Mouse (Mus musculus) heart, embryonic 13.5 days (tissue): ENCODE measurements around the gene Cd37. TPM values are rescaled to one million over a fixed set of nuclear protein-coding genes. Genes with fewer than 3 reads are reported as not detected.

Source experiments
- ATAC-seq: fragments of 200-750 bp; cut with Nextera tagmentation; 2 replicates; pipeline ENCODE4 v1.8.0; 2017; ENCODE audit warnings: moderate TSS enrichment; ENCODE audit not compliant: insufficient number of reproducible peaks, low FRiP score, low TSS enrichment; ENCODE audit errors: extremely low read depth
- H3K27ac ChIP-seq: fragments of 300-500 bp; sonication (generic); replicated peaks from 2 replicates; pipeline ENCODE4 v1.5.1; 2015; ENCODE audit warnings: moderate library complexity, mild to moderate bottlenecking, inconsistent platforms
- H3K27me3 ChIP-seq: fragments of 300-500 bp; sonication (generic); replicated peaks from 2 replicates; pipeline ENCODE4 v1.6.1; 2015; ENCODE audit warnings: mild to moderate bottlenecking, inconsistent platforms
- H3K36me3 ChIP-seq: fragments of 300-500 bp; sonication (generic); 2 replicates; pipeline ENCODE4 v1.6.1; 2015; ENCODE audit warnings: mild to moderate bottlenecking, inconsistent platforms
- H3K4me1 ChIP-seq: fragments of 300-500 bp; sonication (generic); 2 replicates; pipeline ENCODE4 v1.6.1; 2015; ENCODE audit warnings: inconsistent platforms
- H3K4me2 ChIP-seq: fragments of 300-500 bp; sonication (generic); 2 replicates; pipeline ENCODE4 v1.6.1; 2015; ENCODE audit warnings: inconsistent platforms, mild to moderate bottlenecking, moderate library complexity
- H3K4me3 ChIP-seq: fragments of 300-500 bp; sonication (generic); 2 replicates; pipeline ENCODE4 v1.5.1; 2015; ENCODE audit warnings: moderate library complexity, mild to moderate bottlenecking, inconsistent platforms
- H3K9ac ChIP-seq: fragments of 300-500 bp; sonication (generic); 2 replicates; pipeline ENCODE4 v1.6.1; 2015; ENCODE audit warnings: inconsistent platforms, mild to moderate bottlenecking, moderate library complexity
- H3K9me3 ChIP-seq: fragments of 300-500 bp; sonication (generic); 2 replicates; pipeline ENCODE4 v1.6.1; 2016; ENCODE audit warnings: inconsistent platforms
- WGBS: fragments of 180-500 bp; shearing (Covaris S2); methylation state at CpG from one replicate; pipeline ENCODE4 v1.1.7; 2015; ENCODE audit warnings: mixed read lengths; 5-methylcytosine and 5-hydroxymethylcytosine counted together
- polyA plus RNA-seq: library from polyadenylated mRNA; unstranded; fragments of >200 nt; fragmentation: Nextera tagmentation; extraction: Ambion mirVana; gene quantifications from 2 replicates; pipeline ENCODE4 v1.2.1, GENCODE M21; 2015

Cd37 gene
- polyA plus RNA-seq, 1 experiment from 2014 or later, result 2.4 TPM

DNA sequence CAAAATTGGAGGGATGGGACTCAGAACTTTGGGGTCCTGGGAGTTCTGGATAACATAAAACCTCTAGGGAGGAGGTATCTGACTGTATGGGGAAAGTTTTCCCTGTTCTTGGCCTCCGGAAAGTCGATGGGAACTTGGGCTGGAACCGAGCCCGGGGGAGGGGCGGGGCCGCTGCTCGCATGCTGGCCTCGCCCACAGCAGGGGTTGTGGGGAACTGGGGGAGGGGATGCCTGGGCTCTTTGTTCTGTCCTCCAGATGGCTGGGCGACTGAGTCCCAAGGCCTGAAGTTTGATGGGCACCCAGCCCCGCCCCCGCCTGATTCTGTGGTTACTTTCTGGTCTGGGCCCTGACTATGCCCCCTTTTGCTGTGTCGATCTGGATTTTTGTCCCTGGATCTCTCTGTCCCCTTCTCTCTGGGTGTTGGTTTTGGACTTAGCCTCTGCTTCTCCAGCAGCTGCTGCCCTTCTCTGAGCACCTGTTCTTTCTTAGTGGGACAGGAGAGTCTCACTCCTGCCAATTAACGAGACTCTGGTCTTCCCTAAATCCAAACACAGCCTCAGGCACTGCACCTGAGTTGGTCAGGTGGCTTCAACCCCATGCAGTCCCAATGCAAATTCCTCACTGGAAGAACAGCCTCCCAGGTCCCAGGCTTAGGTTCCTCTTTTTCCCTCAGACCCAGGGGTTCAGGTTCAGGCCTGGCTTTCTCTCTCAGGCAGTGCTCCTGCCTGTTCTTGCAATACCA lies 22.3 kb downstream of the Cd37 start:
- peak; percentile 67; the same call in 1 of the 2 replicates for ATAC-seq
- Histone ChIP-seq H3K27ac (peak overlapping the region; percentile 96), H3K9me3 (no peaks in the 10 kb centered on the region), H3K4me1 (peaks cover 38% of the 10 kb centered on the region), H3K9ac (peak overlapping the region; percentile 99), H3K27me3 (peaks cover 14% of the 10 kb centered on the region), H3K36me3 (peaks cover 46% of the 10 kb centered on the region), H3K4me2 (peak overlapping the region; percentile 83), H3K4me3 (peak overlapping the region; percentile 90)
- 1% methylated on average over 13 of the region's 13 CpGs for WGBS

DNA sequence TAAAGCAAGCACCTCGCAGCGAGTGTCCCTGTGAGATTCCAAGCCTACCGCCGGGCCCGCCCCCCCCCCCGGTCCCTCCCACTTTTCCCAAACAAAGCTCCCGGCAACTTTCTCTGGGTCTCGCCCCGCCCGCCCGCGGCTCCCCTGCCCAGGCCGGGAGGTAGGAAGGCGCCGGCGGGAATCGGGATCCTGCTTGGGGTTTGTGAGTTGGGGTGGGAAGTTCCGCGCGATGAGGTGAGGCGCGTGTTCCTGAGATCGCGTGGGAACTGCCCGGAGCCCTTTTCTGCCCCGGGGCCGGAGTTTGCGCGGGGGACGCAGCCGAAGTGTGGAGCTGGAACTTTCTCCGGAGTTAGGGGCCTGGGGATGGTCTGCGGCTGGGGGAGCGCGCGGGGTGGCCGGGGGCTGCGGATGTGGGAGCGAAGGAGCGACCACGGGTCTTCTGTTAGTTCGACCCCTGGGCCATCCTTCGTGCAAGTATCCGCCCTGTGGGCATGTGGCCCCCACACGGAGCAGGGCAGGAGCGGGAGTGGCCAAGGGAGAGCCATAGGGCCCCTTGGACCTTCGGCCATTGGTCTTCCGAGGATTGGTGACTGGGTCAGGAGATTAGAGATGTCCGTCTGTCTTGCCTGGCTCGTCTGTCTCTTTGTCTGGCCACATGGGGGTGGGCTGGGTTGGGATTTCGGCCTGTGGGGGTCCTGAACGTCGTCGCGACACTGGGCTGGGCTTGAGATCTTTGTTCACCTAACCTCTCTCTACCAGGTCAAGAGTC lies 23.1 kb downstream of the Cd37 start, which contains the start of gene Tead2:
Gene Tead2 (plus strand): TSS at position 81 of the 769 bp plus-strand sequence.
- peak; percentile 35; the same call in 1 of the 2 replicates for ATAC-seq
- WGBS, result 1% methylated on average over 55 of the region's 55 CpGs
- H3K4me1 ChIP-seq, result peaks cover 45% of the 10 kb centered on the region
- peaks cover 21% of the 10 kb centered on the region for H3K27me3 ChIP-seq
- H3K9ac ChIP-seq, result peak within 1 kb of the TSS; percentile 99
- peak within 1 kb of the TSS; percentile 96 for H3K27ac ChIP-seq
- peaks cover 39% of the 10 kb centered on the region for H3K36me3 ChIP-seq
- peak within 1 kb of the TSS; percentile 83 for H3K4me2 ChIP-seq
- peak within 1 kb of the TSS; percentile 90 for H3K4me3 ChIP-seq
- no peaks in the 10 kb centered on the region for H3K9me3 ChIP-seq

DNA sequence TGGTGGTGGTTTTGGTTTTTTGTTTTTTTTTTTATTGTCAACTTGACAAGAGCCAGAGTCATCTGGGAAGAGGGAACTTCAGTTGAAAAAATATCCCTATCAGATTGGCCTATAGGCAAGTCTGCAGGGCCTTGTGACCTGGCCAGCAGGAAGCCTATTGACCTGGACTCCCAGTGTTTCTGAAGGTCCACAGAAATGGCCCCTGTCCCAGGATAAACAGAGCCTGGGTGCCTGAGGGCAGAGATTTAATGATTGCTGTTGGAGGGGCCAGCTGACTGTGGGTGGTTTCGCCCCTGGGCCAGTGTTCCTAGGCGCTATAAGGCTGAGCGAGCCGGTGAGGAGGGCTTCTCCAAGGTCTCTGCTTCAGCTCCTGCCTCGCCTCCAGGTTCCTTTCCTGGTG lies 25.2 kb downstream of the Cd37 start:
- Histone ChIP-seq H3K27me3 (peaks cover 33% of the 10 kb centered on the region), H3K4me1 (peaks cover 32% of the 10 kb centered on the region), H3K9ac (no peak overlapping the region; the same call in 1 of the 2 replicates), H3K27ac (0 out of 2 replicates have a peak overlapping the region, but pooled peaks have one; percentile 1), H3K36me3 (peaks cover 17% of the 10 kb centered on the region), H3K9me3 (no peaks in the 10 kb centered on the region), H3K4me2 (no peak overlapping the region), H3K4me3 (no peak overlapping the region)
- no peak for ATAC-seq
- WGBS, result 68% methylated on average over 5 of the region's 5 CpGs

DNA sequence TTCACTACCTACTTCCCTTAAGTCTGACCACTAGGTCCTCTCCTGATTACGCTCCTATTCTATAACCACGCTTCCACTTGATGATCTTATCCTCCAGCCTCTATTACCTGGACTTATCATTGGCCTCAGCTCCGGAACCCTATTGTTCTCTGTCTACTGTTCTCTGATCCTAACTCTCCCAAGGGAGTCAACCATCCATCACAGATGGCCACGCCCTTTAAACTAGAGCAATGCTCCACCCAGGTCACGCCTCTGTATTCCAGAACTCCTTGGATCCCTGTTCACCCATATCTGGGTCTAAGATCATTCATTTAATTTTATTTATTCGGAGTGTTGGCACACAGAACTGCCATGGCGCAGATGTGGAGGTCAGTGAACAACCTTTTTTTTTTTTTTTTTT lies 26.6 kb downstream of the Cd37 start:
- Histone ChIP-seq H3K27ac (no peak overlapping the region), H3K9me3 (0 out of 2 replicates have a peak, but pooled peaks cover 3% of the 10 kb centered on the region), H3K27me3 (peaks cover 36% of the 10 kb centered on the region), H3K4me3 (no peak overlapping the region), H3K36me3 (peaks cover 4% of the 10 kb centered on the region; the same call in 1 of the 2 replicates), H3K4me2 (no peak overlapping the region), H3K9ac (no peak overlapping the region), H3K4me1 (peaks cover 20% of the 10 kb centered on the region)
- no peak for ATAC-seq
- WGBS, result 64% methylated on average over 7 of the region's 7 CpGs

DNA sequence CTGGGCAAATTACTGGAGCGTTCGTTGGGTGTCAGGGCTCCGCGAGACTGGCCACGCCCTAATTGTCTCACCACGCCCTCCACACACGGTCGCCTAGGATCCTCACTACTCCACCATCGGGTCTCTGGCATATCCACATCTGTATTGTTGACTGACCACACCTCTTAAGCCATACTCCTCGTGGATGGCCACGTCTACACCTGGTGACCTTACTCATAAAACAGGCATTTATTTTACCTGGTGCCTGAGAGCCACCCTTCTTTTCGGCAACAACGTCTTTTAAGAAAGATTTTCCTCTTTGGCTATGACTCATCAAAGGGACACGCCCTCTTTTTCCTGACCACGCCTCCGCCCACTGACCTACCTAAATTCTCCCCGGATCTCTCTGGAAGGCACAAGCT lies 27.1 kb downstream of the Cd37 start, which contains the start of gene Dkkl1:
Gene Dkkl1 (minus strand): TSS at position 297 of the 401 bp plus-strand sequence.
- no peak for ATAC-seq
- peaks cover 36% of the 10 kb centered on the region for H3K27me3 ChIP-seq
- H3K27ac ChIP-seq, result no peak within 1 kb of the TSS
- H3K4me3 ChIP-seq, result peak within 1 kb of the TSS; percentile 29
- H3K9ac ChIP-seq, result peak within 1 kb of the TSS; percentile 40; the same call in 1 of the 2 replicates
- H3K4me1 ChIP-seq, result peaks cover 15% of the 10 kb centered on the region
- no peaks in the 10 kb centered on the region for H3K36me3 ChIP-seq
- WGBS, result 6% methylated on average over 17 of the region's 17 CpGs
- H3K9me3 ChIP-seq, result 0 out of 2 replicates have a peak, but pooled peaks cover 3% of the 10 kb centered on the region
- H3K4me2 ChIP-seq, result peak within 1 kb of the TSS; percentile 59

DNA sequence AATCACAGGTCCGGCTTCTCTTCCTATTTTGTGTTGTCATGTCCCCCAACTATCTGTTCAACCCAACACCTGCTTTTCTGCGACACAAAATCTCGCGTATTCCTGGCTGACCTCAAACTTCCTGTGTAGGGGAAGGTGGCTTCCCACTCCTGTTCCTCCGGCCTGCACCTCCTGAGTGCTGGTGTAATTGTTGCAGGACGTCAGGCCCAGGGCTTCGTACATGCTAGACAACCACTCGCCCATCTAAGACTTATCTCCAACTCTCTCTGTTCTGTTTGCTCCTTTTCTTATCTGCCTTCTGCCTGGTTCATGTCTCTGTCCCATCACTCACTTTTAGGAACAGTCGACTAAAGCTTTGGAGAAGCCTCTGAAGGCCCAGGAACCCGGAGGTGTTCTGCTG lies 27.8 kb downstream of the Cd37 start:
- no peak overlapping the region for H3K27ac ChIP-seq
- H3K27me3 ChIP-seq, result peaks cover 36% of the 10 kb centered on the region
- H3K9ac ChIP-seq, result no peak overlapping the region
- H3K4me1 ChIP-seq, result peaks cover 13% of the 10 kb centered on the region
- no peaks in the 10 kb centered on the region for H3K36me3 ChIP-seq
- 40% methylated on average over 10 of the region's 10 CpGs for WGBS
- 0 out of 2 replicates have a peak, but pooled peaks cover 3% of the 10 kb centered on the region for H3K9me3 ChIP-seq
- 0 out of 2 replicates have a peak overlapping the region, but pooled peaks have one; percentile 29 for H3K4me3 ChIP-seq
- ATAC-seq, result no peak
- 0 out of 2 replicates have a peak overlapping the region, but pooled peaks have one; percentile 59 for H3K4me2 ChIP-seq

DNA sequence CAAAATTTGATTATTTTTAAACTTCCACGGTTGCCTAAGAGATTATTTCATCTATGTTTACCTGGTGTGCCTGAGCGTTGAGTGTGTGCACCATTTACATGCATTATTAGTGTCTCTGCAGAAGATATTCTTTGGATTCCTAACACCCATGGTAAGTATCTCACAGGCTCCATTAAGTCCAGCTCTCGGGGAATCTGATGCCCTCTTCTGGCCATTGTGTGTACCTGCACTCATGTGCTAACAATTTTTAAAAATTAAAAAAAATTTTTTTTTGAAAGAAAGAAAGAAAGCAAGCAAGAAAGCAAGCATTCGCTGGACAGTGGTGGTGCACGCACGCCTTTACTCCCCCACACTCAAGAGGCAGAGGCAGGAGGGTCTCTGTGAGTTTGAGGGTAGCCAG lies 30.7 kb downstream of the Cd37 start:
- Histone ChIP-seq H3K4me2 (no peak overlapping the region), H3K9ac (no peak overlapping the region), H3K9me3 (0 out of 2 replicates have a peak, but pooled peaks cover 3% of the 10 kb centered on the region), H3K4me1 (peaks cover 17% of the 10 kb centered on the region), H3K4me3 (no peak overlapping the region), H3K27ac (no peak overlapping the region), H3K27me3 (peaks cover 36% of the 10 kb centered on the region), H3K36me3 (no peaks in the 10 kb centered on the region)
- WGBS, result 70% methylated on average over 6 of the region's 6 CpGs
- no peak for ATAC-seq

DNA sequence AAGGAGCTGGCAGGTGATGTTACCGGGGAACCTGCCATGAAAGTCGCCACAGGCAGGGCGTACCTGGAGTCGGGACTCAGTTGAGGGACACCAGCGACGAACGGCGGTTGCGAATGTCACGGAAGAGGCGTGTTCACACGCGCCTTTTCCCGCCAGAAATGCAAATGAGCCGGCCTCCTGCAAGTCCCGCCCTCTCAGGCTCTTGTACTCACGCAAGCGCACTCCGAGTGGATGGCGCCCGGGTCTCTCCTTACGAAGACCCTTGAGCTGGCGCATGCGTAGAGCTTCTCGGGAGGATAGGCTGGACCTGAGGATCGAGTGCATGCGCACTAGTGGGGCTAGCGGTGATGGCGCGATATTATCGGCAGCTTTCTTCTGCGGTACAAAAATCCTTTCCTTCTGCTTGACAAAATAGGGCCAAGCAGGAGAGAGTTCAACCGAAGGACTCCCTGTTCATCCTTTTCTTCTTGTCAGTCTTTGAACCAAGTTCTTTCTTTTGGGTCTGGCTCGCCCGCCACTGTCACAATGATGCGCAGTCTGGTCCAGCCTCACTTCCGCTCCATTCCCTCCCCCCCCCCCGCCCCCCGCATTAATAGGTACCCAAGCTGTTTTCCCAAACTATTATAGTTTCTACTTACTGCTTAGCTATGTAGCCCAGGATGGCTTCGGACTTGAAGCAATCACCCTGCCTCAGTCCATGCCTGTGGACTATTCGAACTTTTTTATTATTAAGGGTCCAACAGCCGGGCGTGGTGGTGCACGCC lies 34.4 kb downstream of the Cd37 start, which contains the start of gene Ccdc155:
Gene Ccdc155 (minus strand): TSS at position 513 of the 764 bp plus-strand sequence.
- 9% methylated on average over 41 of the region's 44 CpGs for WGBS
- Histone ChIP-seq H3K27ac (no peak within 1 kb of the TSS), H3K4me1 (peaks cover 11% of the 10 kb centered on the region; the same call in 1 of the 2 replicates), H3K4me3 (peak within 1 kb of the TSS; percentile 54), H3K4me2 (peak within 1 kb of the TSS; percentile 70), H3K9me3 (0 out of 2 replicates have a peak, but pooled peaks cover 3% of the 10 kb centered on the region), H3K36me3 (no peaks in the 10 kb centered on the region), H3K9ac (peak within 1 kb of the TSS; percentile 76), H3K27me3 (0 out of 2 replicates have a peak, but pooled peaks cover 8% of the 10 kb centered on the region)
- peak; percentile 75; the same call in 1 of the 2 replicates for ATAC-seq

DNA sequence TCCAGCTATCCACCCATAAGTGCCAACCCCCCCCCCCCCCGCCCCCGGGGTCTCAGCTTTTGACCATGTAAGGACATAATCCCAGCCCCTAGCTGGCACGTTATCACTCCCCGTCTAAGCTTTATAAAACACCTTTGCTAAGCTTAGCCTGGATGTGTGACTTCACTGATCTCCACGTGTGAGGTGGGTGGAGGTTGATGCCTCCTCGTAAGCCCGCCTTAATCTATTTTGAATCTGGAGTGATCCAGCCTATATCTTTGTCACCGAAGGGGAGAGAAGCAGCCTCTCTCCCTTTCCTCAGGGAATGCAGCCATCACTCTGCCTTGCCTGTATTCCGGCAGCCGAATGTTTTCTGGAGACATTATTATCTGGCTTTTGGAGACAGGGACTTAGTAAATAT lies 36.3 kb downstream of the Cd37 start:
- WGBS, result 15% methylated on average over 9 of the region's 10 CpGs
- Histone ChIP-seq H3K36me3 (no peaks in the 10 kb centered on the region), H3K4me1 (peaks cover 11% of the 10 kb centered on the region; the same call in 1 of the 2 replicates), H3K27ac (peak overlapping the region; percentile 66), H3K27me3 (peaks cover 17% of the 10 kb centered on the region; the same call in 1 of the 2 replicates), H3K4me3 (no peak overlapping the region), H3K9me3 (no peaks in the 10 kb centered on the region), H3K4me2 (no peak overlapping the region), H3K9ac (peak overlapping the region; percentile 62)
- no peak for ATAC-seq

DNA sequence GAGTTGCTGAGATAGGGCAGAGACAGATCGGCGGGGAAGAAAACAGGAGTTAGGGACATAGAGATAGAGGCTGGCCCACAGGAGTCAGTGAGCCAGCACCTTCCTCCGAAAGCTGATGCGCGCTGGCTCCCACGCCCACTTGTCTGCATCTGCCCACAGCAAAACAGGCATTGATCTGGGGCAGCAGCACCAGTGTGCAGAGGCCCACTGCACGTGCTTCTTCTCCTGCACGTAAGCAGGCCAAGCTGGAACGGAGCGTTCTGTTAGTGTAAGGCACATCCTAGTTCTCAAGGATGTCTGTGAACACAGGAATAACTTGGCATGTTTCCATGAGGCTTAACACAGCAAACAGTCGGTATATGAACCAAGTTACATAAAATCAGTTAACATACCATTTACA lies 40.0 kb downstream of the Cd37 start:
- Histone ChIP-seq H3K9me3 (no peaks in the 10 kb centered on the region), H3K36me3 (no peaks in the 10 kb centered on the region), H3K9ac (no peak overlapping the region), H3K27me3 (peaks cover 23% of the 10 kb centered on the region), H3K4me3 (no peak overlapping the region), H3K27ac (no peak overlapping the region), H3K4me2 (no peak overlapping the region), H3K4me1 (peaks cover 23% of the 10 kb centered on the region)
- WGBS, result 72% methylated on average over 11 of the region's 11 CpGs
- ATAC-seq, result no peak
